Mouse (Mus musculus): ENCODE results near the gene Cacna2d3.

DNA sequence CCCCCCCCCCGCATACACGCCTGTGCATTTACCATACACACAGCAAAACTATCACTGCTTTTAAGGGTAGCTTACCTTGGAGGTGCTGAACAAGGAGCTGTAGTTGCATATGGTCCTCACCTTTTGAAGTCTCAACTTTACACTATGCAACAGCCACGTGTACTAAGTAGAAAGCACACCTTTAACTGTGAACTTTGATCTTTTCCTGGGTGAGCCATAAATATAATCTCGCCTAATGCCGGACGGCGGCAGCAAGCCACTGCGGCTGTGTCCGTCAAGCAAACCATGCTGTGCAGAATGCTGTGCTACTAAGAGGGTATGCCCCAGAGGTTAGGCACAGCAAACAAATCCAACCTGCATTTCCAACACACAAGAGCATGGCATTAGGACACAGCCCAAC lies 132.0 kb downstream of the Cacna2d3 start:
- TF ChIP-seq CTCF (IDR thresholded peaks at IDR 0.05) (no peak), EP300 (IDR thresholded peaks at IDR 0.05; ENCODE audit: insufficient read depth, low read depth, low read length) (no peak), POLR2A (IDR thresholded peaks at IDR 0.05; ENCODE audit: insufficient read depth, low read depth, low read length) (no peak)
